Mouse (Mus musculus): ENCODE measurements around the gene Arhgdib. TPM values are rescaled to one million over a fixed set of nuclear protein-coding genes. Genes with fewer than 3 reads are reported as not detected.

Gene Arhgdib
- polyA plus RNA-seq, 1 experiment, result 90.2 TPM

DNA sequence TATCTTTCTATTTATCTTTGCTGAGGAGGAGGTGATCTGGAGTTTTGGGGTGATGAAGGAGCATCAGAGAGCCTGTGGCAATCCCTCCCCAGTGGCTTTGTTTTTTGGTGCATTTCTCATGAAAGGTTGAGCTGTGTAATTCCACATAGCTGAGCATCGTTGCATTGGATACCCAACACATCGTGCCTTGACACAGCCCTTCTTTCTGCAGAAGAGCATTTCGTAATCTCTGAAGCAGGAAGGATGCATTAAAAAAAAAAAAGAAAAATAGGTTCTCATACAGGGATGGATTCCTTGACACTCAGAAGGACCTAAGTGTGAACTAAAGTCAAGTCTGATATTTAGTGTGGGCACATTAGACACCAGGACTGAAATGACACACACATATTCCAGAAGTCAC lies 13.5 kb upstream of the Arhgdib start:
- Histone ChIP-seq H3K4me2 (ENCODE audit: low read depth) (no peak overlapping the region), H3K4me3 (no peak overlapping the region), H3K27me3 (ENCODE audit: control insufficient read depth, insufficient read depth, insufficient read length) (no peaks in the 10 kb centered on the region), H3K79me2 (ENCODE audit: control insufficient read depth, insufficient read depth) (no peaks in the 10 kb centered on the region), H3ac (ENCODE audit: control insufficient read depth, insufficient read length) (no peak overlapping the region), H3K36me3 (ENCODE audit: control insufficient read depth, insufficient read depth) (no peaks in the 10 kb centered on the region)
- no peak for TF ChIP-seq E2F4 (IDR thresholded peaks at IDR 0.05; ENCODE audit: insufficient read depth)
- no peak for TF ChIP-seq TCF3 (IDR thresholded peaks at IDR 0.05; ENCODE audit: insufficient read length, low read depth)
- TF ChIP-seq CEBPB (IDR thresholded peaks at IDR 0.05; ENCODE audit: insufficient read depth, poor library complexity, severe bottlenecking), result no peak
- TF ChIP-seq TCF12 (IDR thresholded peaks at IDR 0.05; ENCODE audit: insufficient read depth, poor library complexity, severe bottlenecking), result no peak
- TF ChIP-seq USF1 (IDR thresholded peaks at IDR 0.05; ENCODE audit: low read depth), result no peak
- no peak for TF ChIP-seq POLR2A (IDR thresholded peaks at IDR 0.05; ENCODE audit: insufficient read length, low read depth)
- no peak for TF ChIP-seq MYOD1 (IDR thresholded peaks at IDR 0.05; ENCODE audit: control insufficient read depth in 1 of 3, insufficient read length in 2 of 3, low read depth in 2 of 3)
- TF ChIP-seq POLR2AphosphoS2 (IDR thresholded peaks at IDR 0.05; ENCODE audit: insufficient read length, low read depth), result no peak
- no peak for TF ChIP-seq MAX (IDR thresholded peaks at IDR 0.05; ENCODE audit: low read depth)
- TF ChIP-seq SRF (IDR thresholded peaks at IDR 0.05; ENCODE audit: control insufficient read depth, insufficient read length, low read depth), result no peak
- TF ChIP-seq MYOG (IDR thresholded peaks at IDR 0.05; ENCODE audit: control insufficient read depth in 1 of 3, insufficient read depth in 1 of 3, insufficient read length in 2 of 3, low read depth in 2 of 3), result no peak
- TF ChIP-seq REST (IDR thresholded peaks at IDR 0.05; ENCODE audit: insufficient read depth, insufficient read length), result no peak

DNA sequence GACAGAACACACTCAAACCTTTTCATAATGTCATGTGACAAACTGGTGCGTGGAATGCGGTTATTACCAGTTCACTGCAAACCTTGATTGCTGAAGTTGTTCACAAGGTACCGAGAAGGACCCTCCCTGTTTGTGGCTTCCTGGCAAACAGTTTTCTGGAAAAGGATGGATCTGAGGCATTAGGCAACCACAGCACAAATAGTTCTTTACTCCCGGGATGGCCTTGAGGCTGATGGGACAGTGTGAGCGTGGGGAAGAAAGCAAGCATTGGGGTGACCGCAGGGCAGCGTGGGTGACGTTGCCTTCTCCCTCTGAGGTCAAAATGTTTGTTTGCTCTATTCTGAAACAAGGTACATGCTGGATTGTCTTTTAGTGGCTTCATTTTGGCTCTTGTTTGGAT lies 13.0 kb upstream of the Arhgdib start:
- TF ChIP-seq MYOD1 (IDR thresholded peaks at IDR 0.05; ENCODE audit: control insufficient read depth in 1 of 3, insufficient read length in 2 of 3, low read depth in 2 of 3) (no peak), TCF12 (IDR thresholded peaks at IDR 0.05; ENCODE audit: insufficient read depth, poor library complexity, severe bottlenecking) (no peak), POLR2A (IDR thresholded peaks at IDR 0.05; ENCODE audit: insufficient read length, low read depth) (no peak)
- Histone ChIP-seq H3K36me3 (ENCODE audit: control insufficient read depth, insufficient read depth) (no peaks in the 10 kb centered on the region), H3K4me2 (ENCODE audit: low read depth) (no peak overlapping the region)

DNA sequence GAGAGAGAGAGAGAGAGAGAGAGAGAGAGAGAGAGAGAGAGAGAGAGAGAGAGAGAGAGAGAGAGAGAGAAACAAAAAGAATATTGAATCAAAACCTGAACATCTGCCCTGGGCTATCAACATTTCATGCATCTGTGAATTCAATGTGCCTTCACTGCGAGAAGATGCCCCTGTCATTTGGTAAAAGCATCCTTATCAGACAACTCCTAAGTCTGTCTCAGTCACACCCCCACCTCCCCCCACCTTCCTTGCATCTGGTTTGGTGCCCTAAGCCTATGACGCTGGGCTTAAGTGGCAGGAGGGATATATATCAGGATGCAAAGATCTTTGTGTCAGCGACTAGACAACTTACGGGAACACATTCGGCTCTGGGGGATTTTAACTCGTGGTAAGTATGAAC lies 12.5 kb upstream of the Arhgdib start:
- H3K27me3 ChIP-seq (ENCODE audit: control insufficient read depth, insufficient read depth, insufficient read length), result no peaks in the 10 kb centered on the region
- H3K79me2 ChIP-seq (ENCODE audit: control insufficient read depth, insufficient read depth), result no peaks in the 10 kb centered on the region
- TF ChIP-seq MYOG (IDR thresholded peaks at IDR 0.05; ENCODE audit: control insufficient read depth in 1 of 3, insufficient read depth in 1 of 3, insufficient read length in 2 of 3, low read depth in 2 of 3) (no peak), TCF3 (IDR thresholded peaks at IDR 0.05; ENCODE audit: insufficient read length, low read depth) (no peak), USF1 (IDR thresholded peaks at IDR 0.05; ENCODE audit: low read depth) (no peak), MAX (IDR thresholded peaks at IDR 0.05; ENCODE audit: low read depth) (no peak), CEBPB (IDR thresholded peaks at IDR 0.05; ENCODE audit: insufficient read depth, poor library complexity, severe bottlenecking) (no peak), TCF12 (IDR thresholded peaks at IDR 0.05; ENCODE audit: insufficient read depth, poor library complexity, severe bottlenecking) (no peak), REST (IDR thresholded peaks at IDR 0.05; ENCODE audit: insufficient read depth, insufficient read length) (no peak), POLR2AphosphoS2 (IDR thresholded peaks at IDR 0.05; ENCODE audit: insufficient read length, low read depth) (no peak)
- no peaks in the 10 kb centered on the region for H3K36me3 ChIP-seq (ENCODE audit: control insufficient read depth, insufficient read depth)
- H3K4me3 ChIP-seq, result no peak overlapping the region
- H3ac ChIP-seq (ENCODE audit: control insufficient read depth, insufficient read length), result no peak overlapping the region
- H3K4me2 ChIP-seq (ENCODE audit: low read depth), result no peak overlapping the region

More for the DNA sequence above, 13.0 kb upstream of the Arhgdib start:
- H3K4me3 ChIP-seq, result no peak overlapping the region
- H3K27me3 ChIP-seq (ENCODE audit: control insufficient read depth, insufficient read depth, insufficient read length), result no peaks in the 10 kb centered on the region
- H3K79me2 ChIP-seq (ENCODE audit: control insufficient read depth, insufficient read depth), result no peaks in the 10 kb centered on the region
- no peak overlapping the region for H3ac ChIP-seq (ENCODE audit: control insufficient read depth, insufficient read length)

DNA sequence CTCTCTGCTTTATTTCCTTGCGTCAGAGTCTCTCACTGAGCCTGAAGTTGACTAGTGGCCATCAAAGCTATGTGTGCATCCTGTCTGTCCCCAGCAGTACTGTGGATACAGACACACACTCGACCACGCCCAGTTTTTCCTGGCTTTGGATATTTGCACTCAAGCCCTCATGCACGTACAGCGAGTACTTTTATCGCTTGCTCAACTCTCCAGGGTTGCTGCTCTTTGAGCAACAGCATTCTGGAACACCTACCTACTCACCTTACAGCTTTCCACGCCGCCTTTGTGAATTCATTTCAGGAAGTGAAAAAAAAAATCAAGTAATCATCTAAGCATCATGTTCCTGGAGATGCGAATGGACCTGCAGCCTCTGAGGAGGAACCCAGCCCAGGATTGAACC lies 11.2 kb upstream of the Arhgdib start:
- no peaks in the 10 kb centered on the region for H3K79me2 ChIP-seq (ENCODE audit: control insufficient read depth, insufficient read depth)
- H3K27me3 ChIP-seq (ENCODE audit: control insufficient read depth, insufficient read depth, insufficient read length), result no peaks in the 10 kb centered on the region

DNA sequence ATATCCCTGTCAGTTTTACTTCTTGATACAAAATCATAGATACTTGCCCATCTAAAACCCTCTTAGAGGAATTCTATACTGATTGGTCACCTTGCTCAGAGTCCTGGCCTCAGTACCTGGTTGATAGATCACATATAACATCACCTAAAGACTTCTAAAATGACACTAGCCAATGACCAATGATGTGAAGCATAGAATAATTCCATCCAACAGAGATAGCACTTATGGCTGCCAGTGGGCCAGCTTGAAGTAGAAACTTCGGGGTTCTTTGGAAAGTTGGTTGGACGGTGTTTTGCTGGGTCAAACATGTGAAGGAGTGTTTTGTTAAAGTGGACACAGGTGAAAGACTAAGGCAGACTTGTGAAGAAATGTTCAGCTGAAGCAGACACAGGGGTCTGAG lies 8.5 kb upstream of the Arhgdib start:
- no peaks in the 10 kb centered on the region for H3K27me3 ChIP-seq (ENCODE audit: control insufficient read depth, insufficient read depth, insufficient read length)
- H3ac ChIP-seq (ENCODE audit: control insufficient read depth, insufficient read length), result no peak overlapping the region
- no peak overlapping the region for H3K4me2 ChIP-seq (ENCODE audit: low read depth)
- no peak overlapping the region for H3K4me3 ChIP-seq
- no peaks in the 10 kb centered on the region for H3K36me3 ChIP-seq (ENCODE audit: control insufficient read depth, insufficient read depth)
- TF ChIP-seq MYOG (IDR thresholded peaks at IDR 0.05; ENCODE audit: control insufficient read depth in 1 of 3, insufficient read depth in 1 of 3, insufficient read length in 2 of 3, low read depth in 2 of 3) (no peak), TCF12 (IDR thresholded peaks at IDR 0.05; ENCODE audit: insufficient read depth, poor library complexity, severe bottlenecking) (no peak), CEBPB (IDR thresholded peaks at IDR 0.05; ENCODE audit: insufficient read depth, poor library complexity, severe bottlenecking) (no peak), POLR2A (IDR thresholded peaks at IDR 0.05; ENCODE audit: insufficient read length, low read depth) (no peak), TCF3 (IDR thresholded peaks at IDR 0.05; ENCODE audit: insufficient read length, low read depth) (no peak), USF1 (IDR thresholded peaks at IDR 0.05; ENCODE audit: low read depth) (no peak), SRF (IDR thresholded peaks at IDR 0.05; ENCODE audit: control insufficient read depth, insufficient read length, low read depth) (no peak), E2F4 (IDR thresholded peaks at IDR 0.05; ENCODE audit: insufficient read depth) (no peak), REST (IDR thresholded peaks at IDR 0.05; ENCODE audit: insufficient read depth, insufficient read length) (no peak), MAX (IDR thresholded peaks at IDR 0.05; ENCODE audit: low read depth) (no peak), POLR2AphosphoS2 (IDR thresholded peaks at IDR 0.05; ENCODE audit: insufficient read length, low read depth) (no peak), MYOD1 (IDR thresholded peaks at IDR 0.05; ENCODE audit: control insufficient read depth in 1 of 3, insufficient read length in 2 of 3, low read depth in 2 of 3) (no peak)
- H3K79me2 ChIP-seq (ENCODE audit: control insufficient read depth, insufficient read depth), result no peaks in the 10 kb centered on the region

More for the DNA sequence above, 11.2 kb upstream of the Arhgdib start:
- Histone ChIP-seq H3ac (ENCODE audit: control insufficient read depth, insufficient read length) (no peak overlapping the region), H3K4me2 (ENCODE audit: low read depth) (no peak overlapping the region), H3K36me3 (ENCODE audit: control insufficient read depth, insufficient read depth) (no peaks in the 10 kb centered on the region), H3K4me3 (no peak overlapping the region)
- TF ChIP-seq MAX (IDR thresholded peaks at IDR 0.05; ENCODE audit: low read depth), result no peak
- TF ChIP-seq MYOG (IDR thresholded peaks at IDR 0.05; ENCODE audit: control insufficient read depth in 1 of 3, insufficient read depth in 1 of 3, insufficient read length in 2 of 3, low read depth in 2 of 3), result no peak
- TF ChIP-seq CEBPB (IDR thresholded peaks at IDR 0.05; ENCODE audit: insufficient read depth, poor library complexity, severe bottlenecking), result no peak
- no peak for TF ChIP-seq POLR2AphosphoS2 (IDR thresholded peaks at IDR 0.05; ENCODE audit: insufficient read length, low read depth)
- no peak for TF ChIP-seq TCF3 (IDR thresholded peaks at IDR 0.05; ENCODE audit: insufficient read length, low read depth)
- TF ChIP-seq MYOD1 (IDR thresholded peaks at IDR 0.05; ENCODE audit: control insufficient read depth in 1 of 3, insufficient read length in 2 of 3, low read depth in 2 of 3), result no peak
- TF ChIP-seq REST (IDR thresholded peaks at IDR 0.05; ENCODE audit: insufficient read depth, insufficient read length), result no peak
- no peak for TF ChIP-seq E2F4 (IDR thresholded peaks at IDR 0.05; ENCODE audit: insufficient read depth)
- no peak for TF ChIP-seq POLR2A (IDR thresholded peaks at IDR 0.05; ENCODE audit: insufficient read length, low read depth)
- TF ChIP-seq USF1 (IDR thresholded peaks at IDR 0.05; ENCODE audit: low read depth), result no peak
- TF ChIP-seq SRF (IDR thresholded peaks at IDR 0.05; ENCODE audit: control insufficient read depth, insufficient read length, low read depth), result no peak
- no peak for TF ChIP-seq TCF12 (IDR thresholded peaks at IDR 0.05; ENCODE audit: insufficient read depth, poor library complexity, severe bottlenecking)
